Mouse (Mus musculus) cortical plate, adult 2 months (tissue): ENCODE data around the gene Arhgef3.

Experiments used
- CTCF ChIP-seq: fragments of 200-500 bp; IDR thresholded peaks from 2 replicates; pipeline ENCODE4 v1.5.1; 2011; ENCODE audit warnings: mild to moderate bottlenecking, control low read depth, low read length; ENCODE audit not compliant: insufficient read depth; ENCODE audit errors: extremely low read depth
- POLR2A ChIP-seq: fragments of 200-500 bp; IDR thresholded peaks from 2 replicates; pipeline ENCODE4 v1.6.1; 2011; ENCODE audit warnings: mild to moderate bottlenecking, low read length, control low read depth; ENCODE audit not compliant: insufficient read depth; ENCODE audit errors: extremely low read depth

DNA sequence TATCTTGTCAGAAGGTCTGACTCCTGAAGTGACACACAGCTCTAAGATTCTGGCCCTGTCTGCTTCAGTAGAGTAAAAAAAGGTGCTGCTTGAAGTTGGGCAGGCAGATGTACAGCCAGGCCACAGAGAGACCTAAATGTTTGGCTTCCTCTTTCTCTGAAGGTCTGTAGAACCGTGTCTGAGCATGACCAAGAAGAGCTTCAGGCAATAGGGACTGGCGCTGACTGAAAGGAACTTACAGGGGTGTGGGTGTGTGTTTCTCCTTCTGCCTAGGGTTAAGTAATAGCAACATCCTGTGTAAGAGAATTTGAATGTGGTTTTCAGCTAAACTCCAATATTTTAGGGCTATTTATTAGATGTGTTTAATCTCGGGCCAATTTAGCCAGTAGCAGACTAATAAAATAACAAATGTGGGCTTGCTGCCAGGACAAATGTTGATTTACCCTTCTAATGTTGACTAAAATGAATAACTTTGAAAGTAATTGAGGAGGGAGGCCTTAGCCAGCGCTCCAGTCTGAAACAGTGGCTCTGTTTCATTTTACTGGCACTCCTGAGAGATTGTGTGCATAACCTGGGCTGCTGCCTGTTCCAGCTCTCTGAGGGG, 236.9 kb downstream of the Arhgef3 start:
- TF ChIP-seq POLR2A (no peak), CTCF (no peak)
